Mouse (Mus musculus): ENCODE measurements around the gene Tprn. TPM values are rescaled to one million over a fixed set of nuclear protein-coding genes. Genes with fewer than 3 reads are reported as not detected.

Gene Tprn
- polyA plus RNA-seq, 1 experiment: 7.4 TPM

DNA sequence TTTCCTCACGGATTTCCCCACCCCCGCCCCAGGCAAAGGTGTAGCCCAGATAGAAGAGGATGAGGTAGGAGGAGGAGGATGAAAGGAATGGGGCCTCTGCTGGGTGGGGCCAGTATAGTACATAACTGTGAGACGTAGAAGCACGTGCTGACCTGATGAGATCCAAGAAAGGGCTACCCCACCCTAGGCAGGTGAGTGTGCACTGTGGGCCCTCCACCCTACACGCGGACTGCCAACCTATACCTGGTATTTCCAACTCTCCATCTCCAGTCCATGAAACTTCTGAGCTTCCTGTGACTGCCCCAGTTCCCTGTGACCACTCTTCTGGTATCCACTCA lies 21.0 kb upstream of the Tprn start:
- peaks cover 24% of the 10 kb centered on the region for H3K27me3 ChIP-seq (ENCODE audit: control insufficient read depth, insufficient read depth, insufficient read length)
- no peak overlapping the region for H3ac ChIP-seq (ENCODE audit: control insufficient read depth, insufficient read length, low read depth)
- H3K36me3 ChIP-seq (ENCODE audit: control insufficient read depth, insufficient read depth): peaks cover 5% of the 10 kb centered on the region
- H3K4me3 ChIP-seq (ENCODE audit: insufficient read depth, poor library complexity, severe bottlenecking): no peak overlapping the region
- no peaks in the 10 kb centered on the region for H3K79me2 ChIP-seq (ENCODE audit: control insufficient read depth, insufficient read depth)
- no peak for TF ChIP-seq MAX (IDR thresholded peaks at IDR 0.05)
- no peak for TF ChIP-seq USF1 (IDR thresholded peaks at IDR 0.05; ENCODE audit: low read depth)
- TF ChIP-seq MYOD1 (IDR thresholded peaks at IDR 0.05; ENCODE audit: control insufficient read depth, insufficient read length, low read depth): no peak
- TF ChIP-seq MYOG (IDR thresholded peaks at IDR 0.05; ENCODE audit: control insufficient read depth, extremely low read depth, insufficient read length): no peak
- TF ChIP-seq CTCF (IDR thresholded peaks at IDR 0.05; ENCODE audit: control insufficient read depth, insufficient read depth, insufficient read length): no peak
- TF ChIP-seq FOSL1 (IDR thresholded peaks at IDR 0.05; ENCODE audit: insufficient read depth, low read length, poor library complexity, severe bottlenecking): no peak
- no peak for TF ChIP-seq CEBPB (IDR thresholded peaks at IDR 0.05; ENCODE audit: low read depth)
- no peaks in the 10 kb centered on the region for H3K79me3 ChIP-seq (ENCODE audit: low read depth)

DNA sequence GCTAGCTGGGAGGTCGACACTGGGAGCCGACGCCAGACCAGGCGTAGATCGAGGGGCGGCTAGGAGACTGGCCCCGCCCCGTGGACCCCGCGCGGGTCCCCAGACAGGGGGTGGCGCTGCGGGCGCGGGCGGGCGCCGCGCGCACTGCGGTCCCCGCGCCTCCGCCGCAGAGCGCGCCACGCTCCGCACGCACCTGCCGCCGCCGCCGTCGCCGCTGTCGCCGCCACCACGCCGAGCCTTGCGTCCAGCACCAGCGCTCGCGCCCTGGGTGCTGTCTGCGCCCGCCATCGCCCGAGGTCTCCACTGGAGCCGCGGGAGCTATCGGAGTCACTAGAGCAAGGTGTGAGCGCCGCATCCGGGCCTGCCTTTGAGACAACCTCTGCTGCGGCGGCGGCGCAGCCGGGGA lies 20.3 kb upstream of the Tprn start, which contains the start of the genes Rnf208 and Cysrt1:
TSS of gene Rnf208 (plus strand) at position 155 of the 406 bp plus-strand sequence.
TSS of gene Cysrt1 (minus strand) at position 352 of the 406 bp plus-strand sequence.
- Histone ChIP-seq H3K27me3 (ENCODE audit: control insufficient read depth, insufficient read depth, insufficient read length) (peaks cover 24% of the 10 kb centered on the region), H3K4me3 (ENCODE audit: insufficient read depth, poor library complexity, severe bottlenecking) (no peak within 1 kb of the TSS), H3K79me2 (ENCODE audit: control insufficient read depth, insufficient read depth) (no peaks in the 10 kb centered on the region), H3ac (ENCODE audit: control insufficient read depth, insufficient read length, low read depth) (no peak within 1 kb of the TSS), H3K36me3 (ENCODE audit: control insufficient read depth, insufficient read depth) (peaks cover 5% of the 10 kb centered on the region), H3K79me3 (ENCODE audit: low read depth) (no peaks in the 10 kb centered on the region)
- TF ChIP-seq FOSL1 (IDR thresholded peaks at IDR 0.05; ENCODE audit: insufficient read depth, low read length, poor library complexity, severe bottlenecking): no peak
- no peak for TF ChIP-seq CEBPB (IDR thresholded peaks at IDR 0.05; ENCODE audit: low read depth)
- TF ChIP-seq CTCF (IDR thresholded peaks at IDR 0.05; ENCODE audit: control insufficient read depth, insufficient read depth, insufficient read length): no peak
- no peak for TF ChIP-seq MAX (IDR thresholded peaks at IDR 0.05)
- TF ChIP-seq MYOG (IDR thresholded peaks at IDR 0.05; ENCODE audit: control insufficient read depth, extremely low read depth, insufficient read length): no peak

DNA sequence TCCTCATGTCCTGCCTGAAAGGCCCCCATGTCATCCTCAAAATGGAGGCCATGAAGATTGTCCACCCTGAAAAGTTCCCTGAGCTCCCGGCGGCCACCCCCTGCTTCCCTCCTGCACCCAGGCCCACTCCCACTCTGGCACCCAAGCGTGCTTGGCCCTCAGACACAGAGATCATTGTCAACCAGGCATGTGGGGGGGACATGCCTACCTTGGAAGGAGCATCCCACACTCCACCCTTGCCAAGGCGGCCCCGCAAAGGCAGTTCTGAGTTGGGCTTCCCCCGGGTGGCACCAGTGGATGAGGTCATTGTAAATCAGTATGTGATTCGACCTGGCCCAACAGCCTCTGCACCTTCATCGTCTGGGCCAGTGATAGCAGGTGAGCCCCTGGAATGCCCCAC lies 19.1 kb upstream of the Tprn start:
- no peaks in the 10 kb centered on the region for H3K79me2 ChIP-seq (ENCODE audit: control insufficient read depth, insufficient read depth)
- H3K79me3 ChIP-seq (ENCODE audit: low read depth): no peaks in the 10 kb centered on the region
- H3ac ChIP-seq (ENCODE audit: control insufficient read depth, insufficient read length, low read depth): no peak overlapping the region
- H3K4me3 ChIP-seq (ENCODE audit: insufficient read depth, poor library complexity, severe bottlenecking): no peak overlapping the region
- H3K36me3 ChIP-seq (ENCODE audit: control insufficient read depth, insufficient read depth): peaks cover 11% of the 10 kb centered on the region
- peaks cover 24% of the 10 kb centered on the region for H3K27me3 ChIP-seq (ENCODE audit: control insufficient read depth, insufficient read depth, insufficient read length)
- TF ChIP-seq MYOD1 (IDR thresholded peaks at IDR 0.05; ENCODE audit: control insufficient read depth, insufficient read length, low read depth): no peak
- no peak for TF ChIP-seq MAX (IDR thresholded peaks at IDR 0.05)
- no peak for TF ChIP-seq CEBPB (IDR thresholded peaks at IDR 0.05; ENCODE audit: low read depth)
- TF ChIP-seq USF1 (IDR thresholded peaks at IDR 0.05; ENCODE audit: low read depth): no peak
- no peak for TF ChIP-seq FOSL1 (IDR thresholded peaks at IDR 0.05; ENCODE audit: insufficient read depth, low read length, poor library complexity, severe bottlenecking)
- TF ChIP-seq CTCF (IDR thresholded peaks at IDR 0.05; ENCODE audit: control insufficient read depth, insufficient read depth, insufficient read length): no peak
- no peak for TF ChIP-seq MYOG (IDR thresholded peaks at IDR 0.05; ENCODE audit: control insufficient read depth, extremely low read depth, insufficient read length)

DNA sequence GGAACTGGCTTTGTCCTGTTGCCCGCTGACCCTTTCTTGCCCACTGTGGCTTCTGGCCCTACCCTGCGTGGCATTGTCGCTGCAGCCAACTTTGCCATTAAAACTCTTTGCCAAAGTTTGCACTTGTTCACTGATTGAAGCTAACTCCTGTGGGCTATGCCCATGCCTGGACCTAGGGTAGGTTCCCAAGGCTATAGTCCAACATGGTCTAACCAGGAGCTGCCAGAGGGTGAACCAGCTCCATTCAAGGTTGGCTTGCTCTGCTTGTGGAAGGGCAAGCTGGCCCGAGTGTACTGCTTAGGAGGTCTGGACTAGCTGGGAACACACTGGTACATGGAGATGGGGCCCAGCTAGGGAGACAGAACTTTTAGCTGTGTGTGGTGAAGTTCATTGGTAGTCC lies 18.3 kb upstream of the Tprn start:
- H3K79me2 ChIP-seq (ENCODE audit: control insufficient read depth, insufficient read depth): no peaks in the 10 kb centered on the region
- H3K79me3 ChIP-seq (ENCODE audit: low read depth): no peaks in the 10 kb centered on the region
- peaks cover 17% of the 10 kb centered on the region for H3K36me3 ChIP-seq (ENCODE audit: control insufficient read depth, insufficient read depth)
- peaks cover 21% of the 10 kb centered on the region for H3K27me3 ChIP-seq (ENCODE audit: control insufficient read depth, insufficient read depth, insufficient read length)
- no peak overlapping the region for H3K4me3 ChIP-seq (ENCODE audit: insufficient read depth, poor library complexity, severe bottlenecking)
- TF ChIP-seq FOSL1 (IDR thresholded peaks at IDR 0.05; ENCODE audit: insufficient read depth, low read length, poor library complexity, severe bottlenecking): no peak
- no peak for TF ChIP-seq MYOG (IDR thresholded peaks at IDR 0.05; ENCODE audit: control insufficient read depth, extremely low read depth, insufficient read length)
- no peak for TF ChIP-seq USF1 (IDR thresholded peaks at IDR 0.05; ENCODE audit: low read depth)
- TF ChIP-seq MYOD1 (IDR thresholded peaks at IDR 0.05; ENCODE audit: control insufficient read depth, insufficient read length, low read depth): no peak
- TF ChIP-seq MAX (IDR thresholded peaks at IDR 0.05): no peak
- no peak for TF ChIP-seq CTCF (IDR thresholded peaks at IDR 0.05; ENCODE audit: control insufficient read depth, insufficient read depth, insufficient read length)
- TF ChIP-seq CEBPB (IDR thresholded peaks at IDR 0.05; ENCODE audit: low read depth): no peak
- no peak overlapping the region for H3ac ChIP-seq (ENCODE audit: control insufficient read depth, insufficient read length, low read depth)

DNA sequence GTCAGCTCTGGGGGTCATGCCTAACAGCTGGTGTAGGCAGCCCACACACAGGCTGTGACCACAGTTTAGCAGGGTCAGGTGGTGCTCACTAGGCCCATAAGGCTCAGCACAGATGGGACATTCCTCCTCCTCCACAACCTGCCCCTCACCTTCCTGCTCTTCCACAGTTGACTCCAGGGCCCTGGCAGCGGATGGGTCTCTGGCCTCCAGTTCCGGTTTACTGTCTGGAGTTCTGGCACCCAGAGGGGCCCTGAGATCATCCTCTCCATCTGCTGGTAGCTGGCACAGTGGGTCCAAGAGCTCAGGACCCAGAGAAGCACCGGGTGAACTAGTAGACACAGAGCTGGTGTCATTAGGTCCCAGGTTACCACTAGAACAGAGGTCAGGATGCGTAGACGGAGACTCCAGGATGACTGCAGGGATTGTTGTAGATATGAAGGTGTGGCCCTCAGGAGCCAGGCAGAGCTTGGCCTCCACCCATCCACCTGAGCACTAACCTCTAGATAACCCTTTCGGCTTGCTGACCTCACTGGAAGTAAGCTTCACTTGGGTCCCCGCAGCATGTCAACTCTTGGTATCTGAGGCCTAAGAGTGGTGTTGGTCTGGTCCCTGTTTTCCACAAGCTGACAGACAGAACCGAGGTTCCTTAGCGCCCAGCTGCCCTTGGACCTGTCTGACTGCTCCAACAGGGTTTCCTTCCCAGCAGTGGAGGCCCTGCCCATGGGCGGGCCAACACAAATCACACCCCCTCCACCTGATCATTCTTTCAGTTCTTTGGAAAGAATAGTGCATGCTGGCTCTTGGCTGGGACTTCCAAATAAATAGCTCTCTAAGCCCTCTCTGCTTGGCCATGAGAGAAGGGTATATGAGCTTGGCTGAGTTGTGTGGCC lies 16.0 kb upstream of the Tprn start, which contains the start of gene AL732309.1:
TSS of gene AL732309.1 (minus strand) at position 681 of the 890 bp plus-strand sequence.
- H3K36me3 ChIP-seq (ENCODE audit: control insufficient read depth, insufficient read depth): peaks cover 39% of the 10 kb centered on the region
- H3K79me3 ChIP-seq (ENCODE audit: low read depth): no peaks in the 10 kb centered on the region

More for the DNA sequence above, 16.0 kb upstream of the Tprn start, which contains the start of gene AL732309.1:
- TF ChIP-seq MAX (IDR thresholded peaks at IDR 0.05) (no peak), CEBPB (IDR thresholded peaks at IDR 0.05; ENCODE audit: low read depth) (no peak)
- Histone ChIP-seq H3K4me3 (ENCODE audit: insufficient read depth, poor library complexity, severe bottlenecking) (no peak within 1 kb of the TSS), H3ac (ENCODE audit: control insufficient read depth, insufficient read length, low read depth) (no peak within 1 kb of the TSS), H3K27me3 (ENCODE audit: control insufficient read depth, insufficient read depth, insufficient read length) (peaks cover 19% of the 10 kb centered on the region), H3K79me2 (ENCODE audit: control insufficient read depth, insufficient read depth) (no peaks in the 10 kb centered on the region)

All from C2C12 (cell line).